Mouse (Mus musculus) spleen, postnatal 36 days (tissue): ENCODE data around the gene Fam241b.
A peak's percentile ranks its signal among the peaks of the same experiment; 100 is the strongest.
"Not testable (repeated sequence)": the region's sequence is repeated elsewhere in the genome, so short reads cannot be mapped to it uniquely, and the experiment has no call there.

Experiments used
- DNase-seq, 2 experiments: peaks; one replicate each; pipeline ENCODE4 v3.0.0; 2022; ENCODE audit warnings: low spot score in 2 of 2, mixed read lengths in 1 of 2

The Fam241b gene

GRCm38 (mm10) chr10:62128316-62128951 lies 15.3 kb downstream of the Fam241b start:
- DNase-seq = no peak

GRCm38 (mm10) chr10:62127711-62128231 lies 15.9 kb downstream of the Fam241b start:
- no peak for DNase-seq

- no peak for DNase-seq
These were observed 16.6 kb downstream of the Fam241b start for GRCm38 (mm10) chr10:62127137-62127536.

- DNase-seq = no peak
These were observed 29.7 kb downstream of the Fam241b start for GRCm38 (mm10) chr10:62113865-62114647.

GRCm38 (mm10) chr10:62111207-62111576 lies 32.5 kb downstream of the Fam241b start:
- DNase-seq = no peak

- DNase-seq = peak; percentile 57 to 64
These were observed 33.1 kb downstream of the Fam241b start for GRCm38 (mm10) chr10:62110504-62111206.

- no peak for DNase-seq
These were observed 36.7 kb downstream of the Fam241b start for GRCm38 (mm10) chr10:62107048-62107447.

GRCm38 (mm10) chr10:62104835-62105576 lies 38.7 kb downstream of the Fam241b start:
- peak; percentile 27 to 31 for DNase-seq

GRCm38 (mm10) chr10:62101504-62102439 lies 41.9 kb downstream of the Fam241b start:
- DNase-seq = peak; percentile 15 to 27

GRCm38 (mm10) chr10:62099749-62100403 lies 43.8 kb downstream of the Fam241b start:
- no peak for DNase-seq

- DNase-seq = no peak
These were observed 49.3 kb downstream of the Fam241b start for GRCm38 (mm10) chr10:62094401-62094800.

GRCm38 (mm10) chr10:62093903-62094302 lies 49.8 kb downstream of the Fam241b start:
- no peak for DNase-seq

GRCm38 (mm10) chr10:62089486-62089885 lies 54.2 kb downstream of the Fam241b start:
- no peak for DNase-seq

- no peak for DNase-seq
These were observed 54.6 kb downstream of the Fam241b start for GRCm38 (mm10) chr10:62089071-62089470.

- DNase-seq = no peak
These were observed 55.3 kb downstream of the Fam241b start for GRCm38 (mm10) chr10:62088411-62088810.

GRCm38 (mm10) chr10:62086826-62087225 lies 56.9 kb downstream of the Fam241b start:
- no peak for DNase-seq

GRCm38 (mm10) chr10:62086044-62086443 lies 57.7 kb downstream of the Fam241b start:
- no peak for DNase-seq

- DNase-seq = no peak
These were observed 67.2 kb downstream of the Fam241b start for GRCm38 (mm10) chr10:62076248-62077134.

GRCm38 (mm10) chr10:62071346-62071745 lies 72.4 kb downstream of the Fam241b start:
- not testable (repeated sequence) for DNase-seq
